Mouse (Mus musculus) kidney, adult 2 months (tissue): ENCODE results near the gene Fzd4. TPM values are rescaled to one million over a fixed set of nuclear protein-coding genes. Genes with fewer than 3 reads are reported as not detected.

Experiments
- DNase-seq: peaks from one replicate; pipeline ENCODE4 v3.0.0; 2021
- H3K27ac ChIP-seq: fragments of 200-500 bp; 2 replicates; pipeline ENCODE4 v1.5.1; 2012; ENCODE audit warnings: low read depth, low read length, control low read depth, inconsistent platforms; ENCODE audit not compliant: insufficient read depth
- H3K27me3 ChIP-seq: fragments of 200-500 bp; replicated peaks from 2 replicates; pipeline ENCODE4 v1.6.1; 2012; ENCODE audit warnings: mild to moderate bottlenecking, moderate library complexity, low read length, inconsistent platforms; ENCODE audit not compliant: control insufficient read depth, insufficient read depth
- H3K36me3 ChIP-seq: fragments of 200-500 bp; 2 replicates; pipeline ENCODE4 v1.6.1; 2012; ENCODE audit warnings: mild to moderate bottlenecking, moderate library complexity, low read length, inconsistent platforms; ENCODE audit not compliant: control insufficient read depth, insufficient read depth
- H3K4me1 ChIP-seq: fragments of 200-500 bp; 2 replicates; pipeline ENCODE4 v1.6.1; 2011; ENCODE audit warnings: low read length; ENCODE audit not compliant: control insufficient read depth, insufficient read depth
- H3K4me3 ChIP-seq: fragments of 200-500 bp; 2 replicates; pipeline ENCODE4 v1.5.1; 2011; ENCODE audit warnings: mild to moderate bottlenecking, low read depth, low read length, control low read depth; ENCODE audit not compliant: insufficient read depth
- CTCF ChIP-seq: fragments of 200-500 bp; conservative IDR thresholded peaks from 2 replicates; pipeline ENCODE4 v1.5.1; 2011; ENCODE audit warnings: low read depth, mild to moderate bottlenecking, control low read depth, low read length, moderate library complexity, mixed read lengths; ENCODE audit not compliant: insufficient read depth, insufficient read length
- POLR2A ChIP-seq: fragments of 200-500 bp; IDR thresholded peaks from one replicate; pipeline ENCODE4 v1.6.1; 2011; ENCODE audit warnings: low read depth, low read length, control low read depth
- whole genome bisulfite sequencing: fragments of 180-500 bp; shearing (Covaris S2); methylation state at CpG from one replicate; pipeline ENCODE4 v1.1.7; 2018; 5-methylcytosine and 5-hydroxymethylcytosine counted together
- polyA plus RNA-seq: library from polyadenylated mRNA; depleted of rRNA; stranded (reverse); fragments of >200 nt; gene quantifications from 2 replicates; pipeline ENCODE4 v1.2.3, GENCODE M21; 2012

Gene Fzd4
- polyA plus RNA-seq, 1 experiment, result 28.7 TPM

DNA sequence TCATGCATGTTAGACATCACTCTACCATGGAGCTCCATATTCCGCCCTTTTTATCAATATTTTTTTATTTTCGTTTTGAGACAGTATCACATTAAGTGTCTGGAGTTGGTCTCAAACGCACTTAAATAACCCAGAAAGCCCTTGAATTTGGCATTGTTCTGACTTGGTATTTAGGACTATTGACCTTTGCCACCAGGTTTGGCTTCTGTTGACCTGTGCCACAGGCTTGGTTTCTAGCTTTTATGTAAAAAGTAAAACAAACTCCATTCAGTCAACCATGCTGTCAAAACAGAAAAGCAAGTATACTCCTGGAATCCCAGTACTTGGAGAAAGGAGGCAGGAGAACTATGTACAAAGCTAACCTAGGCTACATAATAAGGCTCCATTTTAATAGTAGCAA is 12.9 kb upstream of the Fzd4 start:
- no peaks in the 10 kb centered on the region for H3K36me3 ChIP-seq
- no peak overlapping the region for H3K4me3 ChIP-seq
- no peak overlapping the region; the same call in 1 of the 2 replicates for H3K27ac ChIP-seq
- peak; percentile 67 for DNase-seq
- H3K4me1 ChIP-seq, result peaks cover 25% of the 10 kb centered on the region
- no peaks in the 10 kb centered on the region for H3K27me3 ChIP-seq
- TF ChIP-seq CTCF (no peak), POLR2A (no peak)
- WGBS, result 74% methylated on average over 3 of the region's 3 CpGs

DNA sequence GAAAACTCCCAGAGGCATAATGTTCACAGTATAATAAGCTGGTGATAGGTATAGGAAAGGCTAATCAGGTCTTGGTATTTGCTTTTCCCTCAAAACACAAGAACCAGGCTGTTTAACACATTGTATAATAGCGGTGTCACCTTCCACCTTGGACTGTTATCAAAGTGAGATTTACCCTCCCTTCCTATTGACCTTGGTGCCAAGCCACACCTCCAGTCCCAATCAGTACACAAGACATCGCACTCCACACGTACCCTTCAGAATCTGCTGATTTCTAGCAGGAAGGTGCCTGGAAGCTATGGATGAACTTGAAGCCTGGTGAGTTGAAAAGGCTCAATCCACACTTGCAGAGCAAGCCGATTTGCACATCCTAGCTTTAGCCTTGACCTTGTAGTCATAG is 12.3 kb upstream of the Fzd4 start:
- 36% methylated on average over 4 of the region's 4 CpGs for WGBS
- no peak overlapping the region for H3K4me3 ChIP-seq

DNA sequence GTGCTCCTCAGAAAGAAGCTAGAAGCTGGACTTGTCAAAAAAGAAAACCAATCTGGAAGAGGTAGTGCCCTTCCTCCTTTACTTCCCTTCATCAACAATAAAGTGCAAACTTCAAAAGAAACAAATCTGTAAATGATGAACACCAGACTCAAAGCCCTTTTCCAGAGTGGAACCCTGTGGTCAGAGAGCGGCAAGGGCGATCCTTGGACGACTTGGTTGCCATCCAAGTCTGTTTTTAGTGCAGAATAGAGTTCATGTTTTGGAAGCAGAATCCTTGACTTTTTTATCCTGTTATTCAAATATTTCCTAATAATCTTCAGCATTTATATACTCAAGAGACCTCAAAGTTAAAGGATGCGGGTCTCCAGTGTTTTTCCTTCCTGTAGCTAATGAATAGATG is 11.8 kb upstream of the Fzd4 start:
- no peak overlapping the region for H3K4me3 ChIP-seq
- H3K27me3 ChIP-seq, result no peaks in the 10 kb centered on the region
- 28% methylated on average over 4 of the region's 4 CpGs for WGBS
- H3K27ac ChIP-seq, result peak overlapping the region; percentile 34
- peaks cover 25% of the 10 kb centered on the region for H3K4me1 ChIP-seq
- DNase-seq, result peak; percentile 83
- no peaks in the 10 kb centered on the region for H3K36me3 ChIP-seq
- no peak for TF ChIP-seq POLR2A
- no peak for TF ChIP-seq CTCF

More for the DNA sequence above, 12.3 kb upstream of the Fzd4 start:
- no peak for TF ChIP-seq POLR2A
- TF ChIP-seq CTCF, result no peak
- Histone ChIP-seq H3K27me3 (no peaks in the 10 kb centered on the region), H3K4me1 (peaks cover 25% of the 10 kb centered on the region), H3K27ac (peak overlapping the region; percentile 34), H3K36me3 (no peaks in the 10 kb centered on the region)
- DNase-seq, result peak; percentile 58

DNA sequence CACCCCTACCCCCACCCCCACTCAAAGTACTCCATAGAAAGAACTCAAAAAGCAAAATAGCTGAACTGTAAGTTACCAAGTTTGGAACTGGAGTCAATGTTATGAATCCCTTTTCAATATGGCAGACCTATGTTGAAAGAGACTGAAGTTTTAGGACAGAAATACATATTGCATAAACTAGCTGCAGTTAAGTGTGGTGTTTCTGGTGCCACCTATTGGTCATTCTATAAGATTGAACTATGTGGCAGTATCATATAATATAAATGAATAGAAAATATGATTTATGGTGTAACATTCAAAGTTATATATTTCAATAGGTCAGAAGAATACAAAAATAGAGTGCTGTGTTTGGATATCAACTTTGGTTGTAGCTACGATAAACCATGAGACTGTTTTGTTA is 11.3 kb upstream of the Fzd4 start:
- H3K4me3 ChIP-seq, result no peak overlapping the region
- no peaks in the 10 kb centered on the region for H3K27me3 ChIP-seq
- no peak for DNase-seq
- H3K27ac ChIP-seq, result no peak overlapping the region
- WGBS, result 92% methylated on average over 1 of the region's 1 CpGs
- H3K36me3 ChIP-seq, result no peaks in the 10 kb centered on the region
- TF ChIP-seq CTCF, result no peak
- TF ChIP-seq POLR2A, result no peak
- peaks cover 25% of the 10 kb centered on the region for H3K4me1 ChIP-seq

DNA sequence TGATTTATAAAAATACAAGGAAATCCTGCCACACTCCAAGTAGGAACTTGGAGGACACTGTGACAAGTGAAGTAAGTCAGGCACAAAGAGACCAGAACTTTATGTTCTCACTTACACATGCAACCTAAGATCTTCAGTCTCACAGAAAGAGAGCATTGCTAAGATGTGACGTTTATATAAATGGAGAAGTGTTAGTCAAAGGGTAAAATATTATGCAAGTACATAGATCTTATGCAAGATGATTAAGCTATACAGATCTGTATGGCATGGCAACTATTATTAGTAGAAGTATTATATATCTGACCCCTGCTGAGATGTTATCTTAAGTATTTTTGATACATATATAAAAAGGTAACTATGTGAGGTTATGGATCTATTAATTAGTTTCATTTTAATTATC is 8.8 kb upstream of the Fzd4 start:
- Histone ChIP-seq H3K4me3 (no peak overlapping the region), H3K27ac (no peak overlapping the region), H3K27me3 (no peaks in the 10 kb centered on the region), H3K4me1 (peaks cover 12% of the 10 kb centered on the region), H3K36me3 (no peaks in the 10 kb centered on the region)
- DNase-seq, result no peak
- 76% methylated on average over 1 of the region's 1 CpGs for WGBS
- TF ChIP-seq POLR2A (no peak), CTCF (no peak)

DNA sequence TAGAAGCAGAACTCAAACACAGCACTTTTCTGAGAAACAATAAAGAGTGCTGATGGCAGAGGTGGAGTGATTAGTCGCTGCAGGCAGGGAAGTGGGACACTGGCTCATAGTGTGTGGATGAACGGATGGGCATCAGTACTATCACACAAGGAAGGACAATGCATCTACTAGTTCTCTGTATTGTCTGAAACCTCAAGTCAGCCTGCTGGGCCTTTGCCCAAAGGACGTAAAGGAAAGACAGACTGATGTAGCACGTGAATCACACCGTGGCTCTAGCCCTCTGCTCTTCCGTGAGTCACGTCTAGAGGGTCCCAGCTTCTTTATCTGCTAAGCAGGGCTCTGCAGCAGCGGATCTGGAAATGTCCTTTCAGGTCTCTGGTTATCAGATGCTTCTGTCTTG is 7.8 kb upstream of the Fzd4 start:
- no peak for DNase-seq
- Histone ChIP-seq H3K4me1 (peaks cover 6% of the 10 kb centered on the region), H3K4me3 (no peak overlapping the region), H3K27ac (no peak overlapping the region), H3K27me3 (no peaks in the 10 kb centered on the region), H3K36me3 (no peaks in the 10 kb centered on the region)
- TF ChIP-seq POLR2A, result no peak
- no peak for TF ChIP-seq CTCF
- WGBS, result 86% methylated on average over 8 of the region's 8 CpGs

DNA sequence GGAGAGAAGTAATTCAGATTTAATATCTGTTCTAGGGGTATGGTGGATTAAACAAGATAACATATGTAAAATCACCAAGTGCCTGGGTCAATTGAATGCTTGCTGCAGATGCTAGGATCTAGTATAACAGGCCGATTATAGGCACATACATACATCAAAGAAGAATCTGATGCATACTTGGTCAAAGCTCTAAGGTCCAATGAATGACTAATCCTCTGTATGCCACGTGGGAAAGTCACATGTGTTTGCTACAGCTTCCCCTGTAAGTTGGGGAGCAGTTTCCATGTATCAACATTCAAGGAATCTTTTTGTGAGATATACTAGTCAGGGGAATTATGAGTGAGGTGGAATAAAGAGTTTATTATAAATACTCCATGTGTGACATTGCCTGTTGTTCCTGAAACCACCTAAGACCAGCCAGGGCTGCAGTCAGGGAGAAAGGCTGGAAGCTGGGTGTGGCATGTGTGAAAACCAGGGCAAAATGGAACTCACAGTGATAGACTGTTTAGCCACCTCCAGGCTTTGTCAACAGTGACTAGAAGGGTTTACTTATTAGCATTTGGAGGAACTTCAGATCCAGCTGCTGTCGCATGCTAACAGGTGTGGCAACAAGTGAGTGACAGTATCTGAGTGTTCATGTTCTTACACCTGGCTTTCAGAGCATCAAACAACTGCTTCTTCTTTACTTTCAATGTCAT is 6.2 kb upstream of the Fzd4 start:
- peaks cover 11% of the 10 kb centered on the region for H3K4me1 ChIP-seq
- DNase-seq, result no peak
- H3K27ac ChIP-seq, result no peak overlapping the region
- WGBS, result 58% methylated on average over 3 of the region's 3 CpGs
- no peaks in the 10 kb centered on the region for H3K36me3 ChIP-seq
- H3K4me3 ChIP-seq, result no peak overlapping the region
- H3K27me3 ChIP-seq, result no peaks in the 10 kb centered on the region
- TF ChIP-seq POLR2A, result no peak
- TF ChIP-seq CTCF, result no peak

DNA sequence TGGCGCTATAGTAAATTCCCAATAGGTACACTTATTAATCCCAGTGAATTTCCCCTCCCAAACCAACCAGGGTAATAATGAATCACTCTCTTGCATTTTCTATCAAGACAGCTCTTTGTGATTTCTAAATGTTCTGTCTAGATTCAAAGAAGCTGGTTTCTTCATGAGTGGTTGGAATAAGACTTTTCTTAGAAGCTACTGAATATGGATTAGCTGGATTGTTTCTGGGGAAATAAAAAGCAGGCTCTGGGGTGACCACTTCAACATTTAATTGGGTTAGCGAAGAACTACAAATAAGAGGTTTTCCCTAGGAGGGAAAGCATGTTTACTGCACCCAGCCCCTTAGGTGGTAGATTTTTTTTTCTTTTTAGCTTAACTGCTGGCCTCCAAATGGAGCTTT is 3.4 kb upstream of the Fzd4 start:
- Histone ChIP-seq H3K27me3 (no peaks in the 10 kb centered on the region), H3K27ac (peak overlapping the region; percentile 85; the same call in 1 of the 2 replicates)

More for the DNA sequence above, 3.4 kb upstream of the Fzd4 start:
- 80% methylated on average over 2 of the region's 2 CpGs for WGBS
- Histone ChIP-seq H3K36me3 (no peaks in the 10 kb centered on the region), H3K4me1 (peaks cover 11% of the 10 kb centered on the region), H3K4me3 (no peak overlapping the region)
- no peak for DNase-seq
- TF ChIP-seq CTCF (no peak), POLR2A (no peak)
